Mouse (Mus musculus) hindbrain, postnatal 0 days (tissue): ENCODE results near the gene Mettl21a. TPM values are rescaled to one million over a fixed set of nuclear protein-coding genes. Genes with fewer than 3 reads are reported as not detected.

ENCODE experiments used
- ATAC-seq: fragments of 200-750 bp; cut with Nextera tagmentation; 2 replicates; pipeline ENCODE4 v1.8.0; 2017; ENCODE audit warnings: mild to moderate bottlenecking, moderate TSS enrichment, moderate library complexity
- DNase-seq: peaks from one replicate; pipeline ENCODE4 v3.0.0-alpha.2; 2015; ENCODE audit warnings: low spot score
- H3K27ac ChIP-seq: fragments of 300-500 bp; sonication (generic); 2 replicates; pipeline ENCODE4 v1.5.1; 2014; ENCODE audit warnings: mild to moderate bottlenecking
- H3K27me3 ChIP-seq: fragments of 300-500 bp; sonication (generic); 2 replicates; pipeline ENCODE4 v1.6.1; 2014; ENCODE audit warnings: low read length, mixed read lengths; ENCODE audit not compliant: insufficient read depth
- H3K36me3 ChIP-seq: fragments of 300-500 bp; sonication (generic); 2 replicates; pipeline ENCODE4 v1.6.1; 2014; ENCODE audit warnings: low read length, mixed read lengths; ENCODE audit not compliant: insufficient read depth
- H3K4me1 ChIP-seq: fragments of 300-500 bp; sonication (generic); 2 replicates; pipeline ENCODE4 v1.6.1; 2014; ENCODE audit warnings: antibody characterized with exemption, low read length, mixed read lengths; ENCODE audit not compliant: insufficient read depth
- H3K4me2 ChIP-seq: fragments of 300-500 bp; sonication (generic); 2 replicates; pipeline ENCODE4 v1.6.1; 2014; ENCODE audit warnings: low read depth, mild to moderate bottlenecking, low read length, moderate library complexity, mixed read lengths
- H3K4me3 ChIP-seq: fragments of 300-500 bp; sonication (generic); 2 replicates; pipeline ENCODE4 v1.5.1; 2014; ENCODE audit warnings: low read length
- H3K9ac ChIP-seq: fragments of 300-500 bp; sonication (generic); replicated peaks from 2 replicates; pipeline ENCODE4 v1.6.1; 2014; ENCODE audit warnings: mild to moderate bottlenecking, low read length, moderate library complexity, mixed read lengths
- H3K9me3 ChIP-seq: fragments of 300-500 bp; sonication (generic); 2 replicates; pipeline ENCODE4 v1.6.1; 2016; ENCODE audit warnings: low read length, mixed read lengths
- CTCF ChIP-seq: IDR thresholded peaks from 2 replicates; pipeline ENCODE4 v1.5.1; 2016; ENCODE audit warnings: antibody characterized with exemption, control low read depth, low read depth
- WGBS: fragments of 180-500 bp; shearing (Covaris S2); extraction: QIAGEN DNeasy Blood & Tissue Kit; methylation state at CpG from one replicate; pipeline ENCODE4 v1.1.7; 2014; 5-methylcytosine and 5-hydroxymethylcytosine counted together
- polyA plus RNA-seq: library from polyadenylated mRNA; unstranded; fragments of >200 nt; fragmentation: Nextera tagmentation; extraction: Ambion mirVana; gene quantifications from 2 replicates; pipeline ENCODE4 v1.2.1, GENCODE M21; 2015
- total RNA-seq: library from RNA; depleted of rRNA; stranded (reverse); fragments of >200 nt; gene quantifications from 2 replicates; pipeline ENCODE4 v1.2.3, GENCODE M21; 2014; rRNA removed

Mettl21a gene
- total and polyA plus RNA-seq, 2 experiments from 2014 or later, result 12.9 to 16.4 TPM

DNA sequence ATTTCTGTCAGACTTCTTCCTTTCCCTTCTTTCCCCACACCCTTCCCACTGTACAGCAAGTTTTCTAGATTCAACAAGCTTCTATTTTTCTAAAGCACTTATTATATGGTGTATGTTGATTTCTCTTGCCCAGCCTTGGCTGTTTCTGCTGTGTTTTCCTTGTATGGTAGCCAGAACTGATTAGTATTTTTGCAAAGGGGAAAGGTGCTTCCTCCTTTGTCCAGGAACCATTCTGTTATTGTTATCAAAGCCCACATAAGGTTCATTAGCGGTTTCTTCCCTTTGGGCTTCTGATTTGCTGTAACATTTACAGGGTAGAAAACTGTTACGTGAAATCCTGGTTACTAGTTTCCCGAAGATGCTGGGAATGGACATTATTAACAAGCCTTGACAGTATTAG is 56.9 kb downstream of the Mettl21a start:
- no peaks in the 10 kb centered on the region for H3K4me1 ChIP-seq
- H3K4me2 ChIP-seq, result no peak overlapping the region
- no peak for TF ChIP-seq CTCF
- no peaks in the 10 kb centered on the region; the same call in 1 of the 2 replicates for H3K36me3 ChIP-seq
- H3K9ac ChIP-seq, result no peak overlapping the region
- H3K27me3 ChIP-seq, result no peaks in the 10 kb centered on the region
- H3K4me3 ChIP-seq, result no peak overlapping the region
- DNase-seq (no peak), ATAC-seq (no peak)
- WGBS, result 89% methylated on average over 3 of the region's 3 CpGs
- H3K27ac ChIP-seq, result no peak overlapping the region
- H3K9me3 ChIP-seq, result no peaks in the 10 kb centered on the region

Other genes starting within 250 kb of the Mettl21a start
- 45.6 and 50.3 TPM in 2 replicates for gene Creb1, start 84.6 kb downstream of the Mettl21a start, total RNA-seq
- 12.1 and 12.4 TPM in 2 replicates for gene Creb1, start 84.6 kb downstream of the Mettl21a start, polyA plus RNA-seq
- gene Ccnyl1, start 73.2 kb upstream of the Mettl21a start, total RNA-seq, result 17.5 and 19.7 TPM in 2 replicates
- 3.5 and 3.9 TPM in 2 replicates for gene Ccnyl1, start 73.2 kb upstream of the Mettl21a start, polyA plus RNA-seq
- 2.7 and 2.8 TPM in 2 replicates for gene Fzd5, start 120.5 kb upstream of the Mettl21a start, total RNA-seq
- 0.28 and 0.38 TPM in 2 replicates for gene Fzd5, start 120.5 kb upstream of the Mettl21a start, polyA plus RNA-seq